Mouse (Mus musculus): ENCODE measurements at regions not wholly inside any gene's neighbourhood (a gene's known extent, or its start where the extent isn't known, plus 50 kb on each side); places are given as distances from the start of the nearest gene placed in this dataset.

DNA sequence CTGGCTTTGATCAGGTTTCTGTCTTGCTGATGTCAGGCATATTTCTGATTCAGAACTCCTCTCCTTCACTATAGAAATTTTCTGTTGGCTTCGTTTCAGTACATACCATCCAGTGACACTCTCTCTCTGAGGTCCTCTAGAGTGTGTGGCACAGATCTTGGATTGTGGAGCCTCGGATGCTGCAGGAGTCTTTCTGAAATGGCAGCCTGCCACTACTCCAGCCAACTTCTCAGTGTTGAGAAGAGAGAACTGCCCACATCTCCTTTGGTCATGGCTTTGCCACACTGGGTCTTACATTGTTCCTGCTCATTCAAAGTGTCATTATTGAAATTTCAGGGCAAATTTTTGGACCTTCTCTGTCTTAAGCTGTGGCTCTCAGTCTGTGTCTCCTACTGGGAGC lies 172.4 kb upstream of the Rtl1 start:
- 50% methylated on average over 2 of the region's 2 CpGs for WGBS
- no peak overlapping the region for H3K4me3 ChIP-seq (replicated peaks; ENCODE audit: control insufficient read depth, low read depth, low read length)
- H3K4me1 ChIP-seq (ENCODE audit: control insufficient read depth, insufficient read depth, low read length), result no peaks in the 10 kb centered on the region
- TF ChIP-seq POLR2A (IDR thresholded peaks at IDR 0.05; ENCODE audit: borderline replicate concordance, control insufficient read depth, low read depth, low read length), result no peak
- no peak for TF ChIP-seq CTCF (IDR thresholded peaks at IDR 0.05; ENCODE audit: control insufficient read depth, insufficient read depth, low read length)
- H3K27ac ChIP-seq (ENCODE audit: control insufficient read depth, insufficient read depth, low read depth, low read length, poor library complexity), result no peak overlapping the region

GRCm38 (mm10) chr12:109773909-109774313 lies 173.8 kb upstream of the Rtl1 start:
- 82% methylated on average over 3 of the region's 3 CpGs for WGBS

GRCm38 (mm10) chr12:109798846-109799245 lies 198.7 kb upstream of the Rtl1 start:
- TF ChIP-seq CTCF (IDR thresholded peaks at IDR 0.05; ENCODE audit: control insufficient read depth, insufficient read depth, low read length), result no peak
- TF ChIP-seq POLR2A (IDR thresholded peaks at IDR 0.05; ENCODE audit: borderline replicate concordance, control insufficient read depth, low read depth, low read length), result no peak
- WGBS, result 13% methylated on average over 3 of the region's 3 CpGs
- H3K4me3 ChIP-seq (replicated peaks; ENCODE audit: control insufficient read depth, low read depth, low read length), result no peak overlapping the region
- H3K27ac ChIP-seq (ENCODE audit: control insufficient read depth, insufficient read depth, low read depth, low read length, poor library complexity), result no peak overlapping the region
- H3K4me1 ChIP-seq (ENCODE audit: control insufficient read depth, insufficient read depth, low read length), result no peaks in the 10 kb centered on the region

More at GRCm38 (mm10) chr12:109773909-109774313, 173.8 kb upstream of the Rtl1 start:
- no peak overlapping the region for H3K4me3 ChIP-seq (replicated peaks; ENCODE audit: control insufficient read depth, low read depth, low read length)
- TF ChIP-seq POLR2A (IDR thresholded peaks at IDR 0.05; ENCODE audit: borderline replicate concordance, control insufficient read depth, low read depth, low read length) (no peak), CTCF (IDR thresholded peaks at IDR 0.05; ENCODE audit: control insufficient read depth, insufficient read depth, low read length) (no peak)
- no peaks in the 10 kb centered on the region for H3K4me1 ChIP-seq (ENCODE audit: control insufficient read depth, insufficient read depth, low read length)
- H3K27ac ChIP-seq (ENCODE audit: control insufficient read depth, insufficient read depth, low read depth, low read length, poor library complexity), result no peak overlapping the region

DNA sequence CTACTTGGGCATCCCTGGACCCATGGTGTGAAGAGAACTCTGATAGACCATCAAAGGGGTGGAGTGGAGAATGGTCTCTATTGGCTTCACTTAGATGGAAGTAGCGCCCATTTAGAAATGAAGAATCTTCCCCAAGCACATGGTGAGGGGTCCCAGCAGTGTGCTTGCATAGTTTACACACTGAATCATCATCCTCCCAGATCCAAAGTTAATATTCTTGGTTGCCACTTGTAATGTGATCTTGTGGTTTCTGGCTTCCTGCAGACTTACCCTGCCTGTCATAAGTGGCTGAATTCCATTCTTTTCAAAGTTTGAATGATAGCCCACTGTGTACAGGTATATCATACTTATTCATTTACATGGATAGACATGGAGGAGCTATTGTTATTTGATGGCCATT lies 199.3 kb upstream of the Rtl1 start:
- Histone ChIP-seq H3K4me3 (replicated peaks; ENCODE audit: control insufficient read depth, low read depth, low read length) (no peak overlapping the region), H3K27ac (ENCODE audit: control insufficient read depth, insufficient read depth, low read depth, low read length, poor library complexity) (no peak overlapping the region), H3K4me1 (ENCODE audit: control insufficient read depth, insufficient read depth, low read length) (no peaks in the 10 kb centered on the region)
- no peak for TF ChIP-seq POLR2A (IDR thresholded peaks at IDR 0.05; ENCODE audit: borderline replicate concordance, control insufficient read depth, low read depth, low read length)
- no peak for TF ChIP-seq CTCF (IDR thresholded peaks at IDR 0.05; ENCODE audit: control insufficient read depth, insufficient read depth, low read length)
- WGBS, result 55% methylated on average over 1 of the region's 1 CpGs

GRCm38 (mm10) chr12:109827241-109827915 lies 227.2 kb upstream of the Rtl1 start:
- 75% methylated on average over 10 of the region's 10 CpGs for WGBS
- Histone ChIP-seq H3K4me3 (replicated peaks; ENCODE audit: control insufficient read depth, low read depth, low read length) (no peak overlapping the region), H3K27ac (ENCODE audit: control insufficient read depth, insufficient read depth, low read depth, low read length, poor library complexity) (no peak overlapping the region), H3K4me1 (ENCODE audit: control insufficient read depth, insufficient read depth, low read length) (no peaks in the 10 kb centered on the region)
- no peak for TF ChIP-seq CTCF (IDR thresholded peaks at IDR 0.05; ENCODE audit: control insufficient read depth, insufficient read depth, low read length)
- TF ChIP-seq POLR2A (IDR thresholded peaks at IDR 0.05; ENCODE audit: borderline replicate concordance, control insufficient read depth, low read depth, low read length), result no peak

GRCm38 (mm10) chr12:109830303-109831020 lies 230.3 kb upstream of the Rtl1 start:
- WGBS, result 38% methylated on average over 16 of the region's 16 CpGs
- H3K27ac ChIP-seq (ENCODE audit: control insufficient read depth, insufficient read depth, low read depth, low read length, poor library complexity), result no peak overlapping the region
- no peaks in the 10 kb centered on the region for H3K4me1 ChIP-seq (ENCODE audit: control insufficient read depth, insufficient read depth, low read length)
- no peak overlapping the region for H3K4me3 ChIP-seq (replicated peaks; ENCODE audit: control insufficient read depth, low read depth, low read length)
- no peak for TF ChIP-seq POLR2A (IDR thresholded peaks at IDR 0.05; ENCODE audit: borderline replicate concordance, control insufficient read depth, low read depth, low read length)
- TF ChIP-seq CTCF (IDR thresholded peaks at IDR 0.05; ENCODE audit: control insufficient read depth, insufficient read depth, low read length), result no peak

DNA sequence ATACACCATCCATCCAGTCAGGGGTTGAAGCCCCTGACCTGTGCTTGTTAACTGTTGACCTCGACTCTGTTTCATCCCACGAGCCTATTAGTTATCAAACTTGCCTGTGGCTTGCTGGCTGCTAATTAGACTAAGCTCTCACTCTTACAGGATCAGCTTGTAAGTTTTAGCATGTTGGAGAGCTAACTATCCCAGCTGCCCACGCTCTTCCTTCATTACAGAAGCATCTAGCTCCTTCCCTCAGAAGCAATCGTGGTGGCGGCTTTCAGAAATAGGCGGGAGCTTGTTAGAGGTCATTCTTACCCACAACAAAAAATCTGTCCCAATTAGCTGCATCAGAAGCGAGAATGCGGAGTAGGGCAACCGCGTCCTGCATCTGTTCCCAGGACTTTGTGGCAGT lies 232.8 kb upstream of the Rtl1 start:
- Histone ChIP-seq H3K27ac (ENCODE audit: control insufficient read depth, insufficient read depth, low read depth, low read length, poor library complexity) (no peak overlapping the region), H3K4me1 (ENCODE audit: control insufficient read depth, insufficient read depth, low read length) (no peaks in the 10 kb centered on the region), H3K4me3 (replicated peaks; ENCODE audit: control insufficient read depth, low read depth, low read length) (no peak overlapping the region)
- TF ChIP-seq POLR2A (IDR thresholded peaks at IDR 0.05; ENCODE audit: borderline replicate concordance, control insufficient read depth, low read depth, low read length) (no peak), CTCF (IDR thresholded peaks at IDR 0.05; ENCODE audit: control insufficient read depth, insufficient read depth, low read length) (no peak)
- WGBS, result 78% methylated on average over 10 of the region's 10 CpGs

DNA sequence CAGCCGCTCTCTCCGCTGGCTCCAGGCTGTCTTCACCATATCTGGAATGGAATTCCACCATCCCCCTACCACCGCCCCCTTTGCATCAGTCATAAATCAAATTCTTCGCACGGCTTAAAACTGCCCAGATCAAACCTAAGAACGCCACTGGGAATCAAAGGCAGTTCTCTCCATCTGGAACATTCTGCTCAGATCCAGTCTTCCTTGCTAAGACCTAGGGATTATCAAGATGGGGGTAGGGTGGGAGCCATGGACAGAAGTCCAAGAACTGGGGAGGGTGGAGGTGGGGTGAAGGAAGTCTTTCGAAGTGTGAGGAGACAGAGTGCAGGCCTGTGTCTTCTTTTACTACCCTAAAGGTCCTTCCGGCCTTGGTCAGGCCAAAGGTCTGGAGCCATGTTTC lies 236.4 kb upstream of the Rtl1 start:
- no peak overlapping the region for H3K4me3 ChIP-seq (replicated peaks; ENCODE audit: control insufficient read depth, low read depth, low read length)
- TF ChIP-seq POLR2A (IDR thresholded peaks at IDR 0.05; ENCODE audit: borderline replicate concordance, control insufficient read depth, low read depth, low read length) (no peak), CTCF (IDR thresholded peaks at IDR 0.05; ENCODE audit: control insufficient read depth, insufficient read depth, low read length) (no peak)
- H3K27ac ChIP-seq (ENCODE audit: control insufficient read depth, insufficient read depth, low read depth, low read length, poor library complexity), result no peak overlapping the region
- H3K4me1 ChIP-seq (ENCODE audit: control insufficient read depth, insufficient read depth, low read length), result no peaks in the 10 kb centered on the region
- 86% methylated on average over 8 of the region's 8 CpGs for WGBS

Data from bone marrow, adult 2 months (tissue).